Mouse (Mus musculus): ENCODE results near the gene Gstp1.

DNA sequence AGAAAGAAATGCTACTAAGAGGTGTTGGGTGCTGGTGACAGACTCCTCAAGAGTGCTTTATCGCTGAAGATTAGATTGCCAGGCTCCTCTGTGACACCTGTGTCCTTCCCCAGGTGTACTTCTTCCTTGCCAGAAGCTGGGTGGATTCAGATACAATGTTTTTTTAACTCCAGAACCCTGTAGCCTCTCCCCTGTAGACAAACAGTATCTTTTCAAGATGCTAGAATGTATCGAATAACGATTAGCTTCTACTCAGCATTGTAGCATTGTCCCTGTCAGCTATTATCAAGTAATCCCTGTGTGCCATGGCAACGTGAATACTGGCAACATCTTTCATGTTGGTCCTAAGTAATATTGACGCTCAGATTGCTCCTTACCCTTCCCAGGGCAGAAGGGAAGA lies 4.0 kb downstream of the Gstp1 start:
- TF ChIP-seq CTCF (IDR thresholded peaks at IDR 0.05; ENCODE audit: control insufficient read depth, insufficient read depth, insufficient replicate concordance, low read depth, low read length): no peak
- no peak for TF ChIP-seq POLR2A (IDR thresholded peaks at IDR 0.05; ENCODE audit: control insufficient read depth, low read depth, low read length)
